Mouse (Mus musculus): ENCODE measurements around the gene Eef1b2. TPM values are rescaled to one million over a fixed set of nuclear protein-coding genes. Genes with fewer than 3 reads are reported as not detected.
A peak's percentile ranks its signal among the peaks of the same experiment; 100 is the strongest.

Eef1b2 gene
- polyA plus RNA-seq (2012; rRNA removed): 602 and 607 TPM in 2 replicates

DNA sequence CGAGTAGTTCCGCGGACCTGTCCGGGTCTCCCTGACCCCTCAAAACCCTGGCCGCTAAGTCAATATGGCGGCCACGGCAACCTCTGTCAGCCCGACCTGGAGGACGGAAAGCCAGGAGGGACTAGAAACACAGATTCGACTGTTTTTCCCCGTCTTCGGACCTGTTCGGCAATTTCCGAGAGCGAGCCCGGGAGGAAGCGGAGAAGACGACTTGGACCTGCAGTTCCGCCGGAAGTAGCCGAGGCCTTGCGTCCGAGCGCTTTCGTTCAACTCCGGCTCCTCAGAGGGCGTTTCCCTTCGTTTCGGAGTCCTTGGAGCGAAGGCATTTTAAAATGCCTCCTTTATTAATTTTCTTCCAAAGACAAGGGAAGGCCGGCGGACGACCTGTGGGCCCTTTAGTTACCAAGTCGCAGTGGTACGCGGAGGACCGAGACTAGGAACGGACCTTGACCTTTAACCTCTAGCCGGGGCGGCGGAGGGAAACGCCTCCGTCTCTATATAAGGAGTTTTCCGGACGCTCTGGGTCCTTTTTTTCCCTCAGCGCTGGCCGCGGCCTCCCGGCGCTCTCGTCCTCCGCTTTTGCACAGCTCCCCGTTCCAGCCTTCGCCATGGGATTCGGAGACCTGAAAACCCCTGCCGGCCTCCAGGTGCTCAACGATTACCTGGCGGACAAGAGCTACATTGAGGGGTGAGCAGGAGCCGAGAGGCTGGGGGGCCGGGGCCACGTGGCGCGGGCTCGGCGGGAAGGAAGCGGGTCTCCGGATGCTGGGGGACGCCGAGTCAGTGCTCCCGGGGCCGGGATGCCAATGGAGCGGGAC is at the start of gene Eef1b2, which contains the start of gene Ndufs1:
TSS of gene Eef1b2 (plus strand) at position 222 of the 818 bp plus-strand sequence.
TSS of gene Ndufs1 (minus strand) at position 230 of the 818 bp plus-strand sequence.
- Histone ChIP-seq H3K36me3 (ENCODE audit: control insufficient read depth, insufficient read depth, low read length) (peaks cover 14% of the 10 kb centered on the region), H3K27me3 (ENCODE audit: control insufficient read depth, insufficient read depth, low read length) (no peaks in the 10 kb centered on the region), H3K4me1 (replicated peaks; ENCODE audit: control insufficient read depth, insufficient read depth, low read length) (peaks cover 9% of the 10 kb centered on the region), H3K27ac (ENCODE audit: control insufficient read depth, insufficient read depth, low read length) (peak within 1 kb of the TSS; percentile 51), H3K4me3 (ENCODE audit: control insufficient read depth, insufficient read depth, low read length) (peak within 1 kb of the TSS; percentile 83)
- TF ChIP-seq CTCF (IDR thresholded peaks at IDR 0.05; ENCODE audit: borderline replicate concordance, control insufficient read depth, extremely low read depth, insufficient read depth, low read length, poor library complexity) (peak; percentile 41; the same call in 1 of the 2 replicates), POLR2A (IDR thresholded peaks at IDR 0.05; ENCODE audit: control insufficient read depth, extremely low read depth, insufficient read depth, low read length, poor library complexity) (peak; percentile 51; the same call in 1 of the 2 replicates)
- WGBS: under 1% methylated on average over 72 of the region's 72 CpGs
- peak; percentile 99 for DNase-seq

DNA sequence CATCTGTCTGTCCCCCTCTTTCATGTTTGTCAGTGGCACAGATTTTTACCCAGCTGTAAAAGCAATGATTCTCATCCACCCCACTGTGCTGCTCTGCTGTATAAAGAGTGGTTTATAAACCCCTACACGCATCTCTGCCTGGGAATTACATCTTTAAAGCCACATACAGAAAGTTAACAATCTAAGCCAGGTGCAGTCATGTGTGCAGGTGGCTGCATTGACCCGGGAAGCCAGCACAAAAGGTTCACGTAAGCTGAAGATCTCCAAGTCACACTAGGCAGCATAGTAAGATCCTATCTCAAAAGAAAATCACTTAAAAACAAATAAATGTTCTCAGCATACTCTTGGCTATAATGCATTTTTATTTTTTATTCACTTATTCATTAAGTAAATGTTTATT is 47.4 kb upstream of the Eef1b2 start:
- peaks cover 6% of the 10 kb centered on the region for H3K4me1 ChIP-seq (replicated peaks; ENCODE audit: control insufficient read depth, insufficient read depth, low read length)
- H3K4me3 ChIP-seq (ENCODE audit: control insufficient read depth, insufficient read depth, low read length): no peak overlapping the region
- H3K36me3 ChIP-seq (ENCODE audit: control insufficient read depth, insufficient read depth, low read length): no peaks in the 10 kb centered on the region
- 3% methylated on average over 3 of the region's 3 CpGs for WGBS
- no peak for DNase-seq
- TF ChIP-seq CTCF (IDR thresholded peaks at IDR 0.05; ENCODE audit: borderline replicate concordance, control insufficient read depth, extremely low read depth, insufficient read depth, low read length, poor library complexity) (no peak), POLR2A (IDR thresholded peaks at IDR 0.05; ENCODE audit: control insufficient read depth, extremely low read depth, insufficient read depth, low read length, poor library complexity) (no peak)
- no peak overlapping the region for H3K27ac ChIP-seq (ENCODE audit: control insufficient read depth, insufficient read depth, low read length)
- H3K27me3 ChIP-seq (ENCODE audit: control insufficient read depth, insufficient read depth, low read length): no peaks in the 10 kb centered on the region

DNA sequence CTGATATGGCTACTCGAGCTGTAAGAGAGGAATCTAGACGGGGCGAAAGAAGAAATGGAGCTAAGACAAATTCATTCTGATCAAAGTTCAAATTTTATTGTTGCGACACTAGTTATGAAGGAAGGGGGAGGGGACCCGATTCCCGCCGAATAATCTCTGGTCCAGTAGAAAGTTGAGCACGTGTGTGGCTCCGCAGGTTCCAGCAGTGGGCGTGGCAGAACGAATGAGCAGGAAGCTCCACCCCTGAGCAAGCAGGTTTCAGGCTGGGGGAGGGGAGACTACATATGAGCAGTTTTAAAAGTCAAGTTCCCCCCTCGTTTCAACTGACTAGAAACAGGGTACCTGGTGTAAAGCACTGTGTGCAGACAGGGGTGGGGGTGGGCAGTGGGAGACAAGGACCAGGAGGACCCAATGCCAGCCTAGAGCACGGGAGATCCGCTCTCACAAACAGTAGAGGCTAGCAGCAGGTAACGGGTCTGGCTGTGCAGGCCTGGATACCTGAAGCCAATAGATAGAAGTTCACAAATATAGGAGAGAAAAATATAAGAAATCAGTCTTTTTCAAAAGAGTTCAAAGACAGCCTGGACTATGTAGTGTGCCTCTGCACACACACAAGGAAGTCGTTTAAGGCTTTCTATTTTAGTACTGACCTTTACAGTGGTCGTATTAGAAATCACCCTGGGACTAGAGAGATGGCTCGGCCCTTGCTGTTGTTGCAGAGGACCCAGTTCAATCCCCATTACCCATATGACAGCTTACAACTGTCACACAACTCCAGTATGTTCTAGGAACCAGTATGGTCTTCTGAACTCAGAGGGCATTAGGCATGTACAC is 46.6 kb upstream of the Eef1b2 start:
- Histone ChIP-seq H3K4me3 (ENCODE audit: control insufficient read depth, insufficient read depth, low read length) (peak overlapping the region; percentile 40), H3K27ac (ENCODE audit: control insufficient read depth, insufficient read depth, low read length) (peak overlapping the region; percentile 56), H3K36me3 (ENCODE audit: control insufficient read depth, insufficient read depth, low read length) (no peaks in the 10 kb centered on the region)

DNA sequence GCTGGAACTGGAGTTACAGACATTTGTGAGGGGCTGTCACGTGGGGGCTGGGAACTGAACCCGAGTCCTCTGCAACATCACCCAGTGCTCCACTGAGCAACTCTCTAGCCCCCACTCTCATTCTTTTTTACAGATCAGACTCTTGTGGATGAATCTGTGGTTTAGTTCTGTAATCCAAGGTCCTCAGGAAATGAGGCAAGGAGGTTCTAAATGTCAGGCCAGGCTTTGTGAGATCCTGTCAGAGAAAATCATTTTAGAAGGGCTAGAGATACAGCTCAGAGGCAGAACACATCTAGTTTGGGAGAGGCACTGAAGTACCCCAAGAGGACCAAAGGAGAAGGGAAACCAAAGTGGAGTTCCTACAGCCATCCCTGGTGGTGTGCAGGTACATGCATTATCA is 45.7 kb upstream of the Eef1b2 start:
- Histone ChIP-seq H3K27me3 (ENCODE audit: control insufficient read depth, insufficient read depth, low read length) (no peaks in the 10 kb centered on the region), H3K27ac (ENCODE audit: control insufficient read depth, insufficient read depth, low read length) (peak overlapping the region; percentile 27; the same call in 1 of the 2 replicates), H3K4me1 (replicated peaks; ENCODE audit: control insufficient read depth, insufficient read depth, low read length) (peaks cover 6% of the 10 kb centered on the region), H3K4me3 (ENCODE audit: control insufficient read depth, insufficient read depth, low read length) (no peak overlapping the region), H3K36me3 (ENCODE audit: control insufficient read depth, insufficient read depth, low read length) (no peaks in the 10 kb centered on the region)
- WGBS: 27% methylated on average over 2 of the region's 2 CpGs
- TF ChIP-seq POLR2A (IDR thresholded peaks at IDR 0.05; ENCODE audit: control insufficient read depth, extremely low read depth, insufficient read depth, low read length, poor library complexity): no peak
- TF ChIP-seq CTCF (IDR thresholded peaks at IDR 0.05; ENCODE audit: borderline replicate concordance, control insufficient read depth, extremely low read depth, insufficient read depth, low read length, poor library complexity): no peak
- DNase-seq: no peak

More for the DNA sequence above, 46.6 kb upstream of the Eef1b2 start:
- TF ChIP-seq POLR2A (IDR thresholded peaks at IDR 0.05; ENCODE audit: control insufficient read depth, extremely low read depth, insufficient read depth, low read length, poor library complexity): no peak
- TF ChIP-seq CTCF (IDR thresholded peaks at IDR 0.05; ENCODE audit: borderline replicate concordance, control insufficient read depth, extremely low read depth, insufficient read depth, low read length, poor library complexity): no peak
- DNase-seq: peak; percentile 10
- Histone ChIP-seq H3K27me3 (ENCODE audit: control insufficient read depth, insufficient read depth, low read length) (no peaks in the 10 kb centered on the region), H3K4me1 (replicated peaks; ENCODE audit: control insufficient read depth, insufficient read depth, low read length) (peaks cover 6% of the 10 kb centered on the region)
- WGBS: 10% methylated on average over 18 of the region's 18 CpGs

DNA sequence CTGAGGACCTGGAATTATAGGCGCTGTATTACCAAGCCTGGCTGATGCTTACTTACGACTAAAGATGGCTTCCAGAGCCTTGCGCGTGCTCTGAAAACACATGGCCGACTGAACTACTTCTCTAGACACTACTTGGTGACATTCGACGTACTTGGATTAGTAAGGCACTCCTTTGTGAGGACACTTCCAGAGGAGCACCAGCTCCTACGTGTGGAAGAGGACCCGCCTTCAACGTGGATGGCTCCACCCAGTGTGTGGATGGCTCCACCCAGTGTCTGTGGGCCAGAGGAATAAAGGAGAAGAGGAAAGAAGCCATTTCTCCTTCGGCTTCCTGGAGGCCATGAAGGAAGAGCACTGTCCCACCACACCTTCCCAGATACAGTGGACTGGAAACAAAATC is 44.9 kb upstream of the Eef1b2 start:
- DNase-seq: no peak
- Histone ChIP-seq H3K4me3 (ENCODE audit: control insufficient read depth, insufficient read depth, low read length) (no peak overlapping the region), H3K36me3 (ENCODE audit: control insufficient read depth, insufficient read depth, low read length) (no peaks in the 10 kb centered on the region), H3K27me3 (ENCODE audit: control insufficient read depth, insufficient read depth, low read length) (no peaks in the 10 kb centered on the region), H3K27ac (ENCODE audit: control insufficient read depth, insufficient read depth, low read length) (no peak overlapping the region), H3K4me1 (replicated peaks; ENCODE audit: control insufficient read depth, insufficient read depth, low read length) (peaks cover 6% of the 10 kb centered on the region)
- no peak for TF ChIP-seq CTCF (IDR thresholded peaks at IDR 0.05; ENCODE audit: borderline replicate concordance, control insufficient read depth, extremely low read depth, insufficient read depth, low read length, poor library complexity)
- no peak for TF ChIP-seq POLR2A (IDR thresholded peaks at IDR 0.05; ENCODE audit: control insufficient read depth, extremely low read depth, insufficient read depth, low read length, poor library complexity)
- WGBS: 96% methylated on average over 11 of the region's 11 CpGs

DNA sequence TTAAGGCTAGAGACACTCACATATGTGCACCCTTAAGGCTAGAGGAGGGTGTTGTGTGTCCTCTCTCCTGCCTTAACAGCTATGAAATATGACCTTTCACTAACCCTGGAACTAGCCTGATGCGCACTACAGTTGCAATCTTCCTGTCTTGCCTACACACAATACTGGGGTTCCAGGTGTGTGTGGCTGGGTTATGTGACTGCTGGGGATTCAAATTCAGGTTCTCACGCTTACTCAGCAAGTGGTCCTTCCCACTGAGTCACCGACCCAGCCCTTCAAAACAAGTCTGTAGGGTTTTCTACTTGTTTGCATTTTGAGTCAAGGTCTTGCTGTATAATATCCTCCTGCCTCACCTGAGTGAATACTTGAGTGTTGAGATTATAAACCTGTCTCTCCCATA is 42.1 kb upstream of the Eef1b2 start:
- DNase-seq: no peak
- Histone ChIP-seq H3K4me3 (ENCODE audit: control insufficient read depth, insufficient read depth, low read length) (no peak overlapping the region), H3K27ac (ENCODE audit: control insufficient read depth, insufficient read depth, low read length) (no peak overlapping the region), H3K4me1 (replicated peaks; ENCODE audit: control insufficient read depth, insufficient read depth, low read length) (peaks cover 6% of the 10 kb centered on the region), H3K27me3 (ENCODE audit: control insufficient read depth, insufficient read depth, low read length) (no peaks in the 10 kb centered on the region), H3K36me3 (ENCODE audit: control insufficient read depth, insufficient read depth, low read length) (no peaks in the 10 kb centered on the region)
- 84% methylated on average over 3 of the region's 3 CpGs for WGBS
- TF ChIP-seq CTCF (IDR thresholded peaks at IDR 0.05; ENCODE audit: borderline replicate concordance, control insufficient read depth, extremely low read depth, insufficient read depth, low read length, poor library complexity): no peak
- no peak for TF ChIP-seq POLR2A (IDR thresholded peaks at IDR 0.05; ENCODE audit: control insufficient read depth, extremely low read depth, insufficient read depth, low read length, poor library complexity)
